Mouse (Mus musculus) testis, adult 2 months (tissue): ENCODE data around the gene Gnaq. TPM values are rescaled to one million over a fixed set of nuclear protein-coding genes. Genes with fewer than 3 reads are reported as not detected.

Source experiments
- H3K27ac ChIP-seq: fragments of 200-500 bp; 2 replicates; pipeline ENCODE4 v1.5.1; 2012; ENCODE audit warnings: low read depth, low read length; ENCODE audit not compliant: control insufficient read depth, insufficient read depth
- H3K27me3 ChIP-seq: fragments of 200-500 bp; 2 replicates; pipeline ENCODE4 v1.6.1; 2012; ENCODE audit warnings: mild to moderate bottlenecking, low read length, moderate library complexity; ENCODE audit not compliant: control insufficient read depth, insufficient read depth
- H3K36me3 ChIP-seq: fragments of 200-500 bp; 2 replicates; pipeline ENCODE4 v1.6.1; 2012; ENCODE audit warnings: mild to moderate bottlenecking, low read length; ENCODE audit not compliant: control insufficient read depth, insufficient read depth
- H3K4me1 ChIP-seq: fragments of 200-500 bp; 2 replicates; pipeline ENCODE4 v1.6.1; 2012; ENCODE audit warnings: low read length; ENCODE audit not compliant: control insufficient read depth, insufficient read depth
- H3K4me3 ChIP-seq: fragments of 200-500 bp; 2 replicates; pipeline ENCODE4 v1.5.1; 2012; ENCODE audit warnings: low read depth, mild to moderate bottlenecking, low read length, moderate library complexity, mixed read lengths; ENCODE audit not compliant: control insufficient read depth
- CTCF ChIP-seq: fragments of 200-500 bp; IDR thresholded peaks from 2 replicates; pipeline ENCODE4 v1.5.1; 2012; ENCODE audit warnings: low read depth, mild to moderate bottlenecking, inconsistent platforms, low read length, moderate library complexity; ENCODE audit not compliant: control insufficient read depth, insufficient read depth, insufficient replicate concordance
- POLR2A ChIP-seq: fragments of 200-500 bp; IDR thresholded peaks from 2 replicates; pipeline ENCODE4 v1.6.1; 2012; ENCODE audit warnings: low read depth, mild to moderate bottlenecking, inconsistent platforms, low read length, moderate library complexity; ENCODE audit not compliant: control insufficient read depth
- polyA plus RNA-seq: library from polyadenylated mRNA; depleted of rRNA; stranded (reverse); fragments of >200 nt; gene quantifications from 2 replicates; pipeline ENCODE4 v1.2.3, GENCODE M21; 2012

The Gnaq gene
- polyA plus RNA-seq, 1 experiment: 5.5 TPM

DNA sequence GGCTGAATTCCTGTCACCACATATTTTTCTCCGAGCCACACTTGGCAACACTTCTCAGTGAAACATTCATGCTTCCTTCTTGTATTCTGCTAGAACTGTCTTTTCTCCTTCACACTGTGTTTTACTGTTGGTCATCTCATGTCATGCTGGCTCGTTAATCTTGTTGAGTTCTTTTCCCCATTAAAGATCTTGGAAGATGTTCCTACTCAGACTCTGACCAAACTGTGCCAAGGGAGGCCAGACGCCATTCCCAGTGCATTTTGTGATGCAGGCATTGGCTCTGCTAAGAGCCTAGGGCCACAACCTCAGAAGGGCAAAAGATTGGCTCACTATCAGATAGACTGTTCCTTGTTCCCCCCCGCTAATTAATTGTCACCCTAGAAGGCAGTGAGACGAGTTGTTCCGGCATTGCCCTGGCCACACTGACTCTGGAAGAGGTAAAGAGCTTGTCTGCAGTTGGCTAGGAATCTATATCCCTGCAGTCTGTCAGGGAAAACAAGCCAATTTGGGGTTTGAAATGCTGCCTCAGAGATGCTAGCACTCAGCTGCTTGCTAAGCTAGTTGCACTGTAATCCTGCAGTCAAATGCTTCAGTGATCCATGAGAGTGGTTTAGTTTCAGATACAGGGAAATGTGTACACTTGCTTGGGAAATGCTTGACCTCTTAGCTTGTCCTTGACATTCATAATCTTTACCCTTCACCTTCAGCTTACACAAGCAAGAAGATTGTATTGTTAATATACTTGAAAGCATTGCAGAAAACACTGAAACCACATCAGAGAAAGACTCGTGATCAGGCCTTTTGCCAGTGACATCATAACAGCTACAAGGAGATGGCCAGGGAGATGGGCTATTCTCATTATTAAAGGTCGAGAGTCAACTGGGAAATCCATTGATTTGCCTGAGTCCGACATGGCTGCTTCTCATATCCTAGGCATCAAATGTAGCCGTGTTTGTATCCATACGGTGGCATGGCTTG is 152.7 kb downstream of the Gnaq start:
- TF ChIP-seq POLR2A: no peak
- no peak for TF ChIP-seq CTCF
- Histone ChIP-seq H3K27ac (no peak overlapping the region), H3K4me3 (no peak overlapping the region), H3K36me3 (no peaks in the 10 kb centered on the region), H3K4me1 (no peaks in the 10 kb centered on the region; the same call in 1 of the 2 replicates), H3K27me3 (no peaks in the 10 kb centered on the region)

DNA sequence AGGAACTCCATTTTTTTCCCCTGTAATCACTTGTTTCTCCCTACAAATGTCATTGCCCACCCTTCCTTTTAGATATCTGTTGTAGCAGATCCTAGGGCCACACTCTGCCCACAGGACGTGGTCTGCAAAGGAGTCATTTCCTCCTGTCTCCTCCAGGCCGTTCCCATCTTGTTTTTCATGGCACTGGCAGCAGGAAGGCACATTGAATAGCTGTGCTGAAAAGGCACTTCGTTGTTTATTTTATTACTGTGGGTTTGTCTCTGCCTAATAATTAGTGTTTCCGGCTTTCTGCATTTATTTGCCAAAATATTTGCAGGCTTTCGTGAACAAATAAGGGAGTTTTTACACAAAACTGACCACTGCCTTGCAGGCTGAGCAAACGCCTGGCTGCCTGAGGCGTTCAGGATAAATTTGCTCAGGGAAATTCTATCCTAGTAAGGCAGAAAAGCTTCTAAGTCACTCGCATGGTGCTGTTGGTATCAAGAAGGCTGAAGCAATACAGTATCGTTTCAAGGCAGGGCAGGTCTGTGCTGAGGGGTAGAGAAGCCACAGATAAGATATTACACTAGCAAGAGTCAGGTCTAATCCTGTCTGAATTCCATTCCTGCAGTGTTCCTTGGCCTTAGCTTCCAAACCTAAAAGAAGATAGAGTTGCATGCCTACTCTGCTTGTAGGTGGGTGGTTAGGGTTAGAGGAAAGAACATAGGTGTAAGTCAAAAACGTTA is 154.0 kb downstream of the Gnaq start:
- TF ChIP-seq CTCF (no peak), POLR2A (no peak)
- H3K4me1 ChIP-seq: no peaks in the 10 kb centered on the region; the same call in 1 of the 2 replicates
- no peak overlapping the region for H3K4me3 ChIP-seq
- H3K36me3 ChIP-seq: no peaks in the 10 kb centered on the region
- H3K27me3 ChIP-seq: no peaks in the 10 kb centered on the region
- no peak overlapping the region for H3K27ac ChIP-seq

DNA sequence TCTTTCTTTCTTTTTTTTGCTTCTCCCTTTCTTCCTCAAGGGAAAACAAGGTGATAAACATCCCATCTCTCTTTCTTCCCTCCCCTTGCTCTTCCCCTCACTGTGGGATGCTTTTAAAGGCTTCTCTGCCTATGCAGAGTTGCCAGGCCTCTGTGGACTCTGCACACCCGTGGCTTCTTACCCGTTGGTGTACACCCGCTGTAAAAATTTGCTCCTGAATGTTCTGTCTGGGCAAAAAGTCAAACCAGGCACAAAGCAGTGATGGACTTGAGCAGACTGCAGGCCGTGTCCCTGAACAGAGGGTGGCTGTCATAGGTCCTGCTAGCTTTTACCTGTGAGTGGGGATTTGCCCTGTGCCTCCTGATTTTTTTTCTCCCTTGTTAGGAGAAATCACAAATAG is 154.7 kb downstream of the Gnaq start:
- TF ChIP-seq POLR2A: no peak
- no peak for TF ChIP-seq CTCF
- H3K27me3 ChIP-seq: no peaks in the 10 kb centered on the region
- no peak overlapping the region for H3K4me3 ChIP-seq
- H3K4me1 ChIP-seq: no peaks in the 10 kb centered on the region; the same call in 1 of the 2 replicates
- H3K27ac ChIP-seq: no peak overlapping the region
- no peaks in the 10 kb centered on the region for H3K36me3 ChIP-seq

DNA sequence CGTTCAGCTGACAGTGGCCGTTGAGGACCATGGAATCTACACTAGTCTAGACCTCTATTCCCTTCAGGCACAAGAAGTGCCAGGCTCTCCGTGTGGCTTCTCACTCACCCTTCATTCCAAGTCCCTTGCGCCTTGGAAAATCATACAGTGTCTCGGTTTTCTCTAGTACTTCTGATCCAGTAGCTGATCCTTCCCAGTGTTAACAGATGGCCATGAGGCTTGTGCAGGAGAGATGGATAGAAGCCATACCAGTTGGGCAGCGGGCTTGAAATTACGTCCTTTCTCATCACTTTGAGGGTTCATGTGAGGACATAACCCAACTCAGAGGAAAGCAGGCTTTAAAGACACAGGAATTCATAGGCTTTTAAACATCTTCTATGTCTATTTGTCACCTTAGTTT is 155.3 kb downstream of the Gnaq start:
- H3K27me3 ChIP-seq: no peaks in the 10 kb centered on the region
- H3K4me1 ChIP-seq: no peaks in the 10 kb centered on the region; the same call in 1 of the 2 replicates
- no peak overlapping the region for H3K4me3 ChIP-seq
- H3K36me3 ChIP-seq: no peaks in the 10 kb centered on the region
- TF ChIP-seq CTCF (no peak), POLR2A (no peak)
- H3K27ac ChIP-seq: no peak overlapping the region

DNA sequence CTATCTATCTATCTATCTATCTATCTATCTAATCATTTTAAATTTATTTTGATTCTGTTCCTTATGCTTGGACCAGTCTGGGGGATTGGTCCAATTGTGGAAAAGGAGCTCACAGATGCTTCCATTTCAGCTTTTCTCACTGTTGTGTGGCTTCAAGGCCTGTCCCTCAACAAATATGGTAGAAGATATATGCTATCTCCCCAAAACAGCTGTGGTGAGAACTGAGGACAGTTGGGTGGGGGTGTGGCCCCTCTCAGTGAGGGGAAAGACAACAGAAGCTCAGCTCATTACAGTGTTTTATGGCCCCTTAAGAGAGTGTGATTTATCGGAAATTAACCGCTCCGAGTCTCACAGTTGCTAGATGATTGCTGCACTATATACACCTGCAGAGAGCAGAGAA is 158.5 kb downstream of the Gnaq start:
- H3K27me3 ChIP-seq: no peaks in the 10 kb centered on the region
- no peak overlapping the region for H3K4me3 ChIP-seq
- no peak overlapping the region for H3K27ac ChIP-seq
- H3K4me1 ChIP-seq: no peaks in the 10 kb centered on the region; the same call in 1 of the 2 replicates
- no peak for TF ChIP-seq CTCF
- no peak for TF ChIP-seq POLR2A
- H3K36me3 ChIP-seq: no peaks in the 10 kb centered on the region

DNA sequence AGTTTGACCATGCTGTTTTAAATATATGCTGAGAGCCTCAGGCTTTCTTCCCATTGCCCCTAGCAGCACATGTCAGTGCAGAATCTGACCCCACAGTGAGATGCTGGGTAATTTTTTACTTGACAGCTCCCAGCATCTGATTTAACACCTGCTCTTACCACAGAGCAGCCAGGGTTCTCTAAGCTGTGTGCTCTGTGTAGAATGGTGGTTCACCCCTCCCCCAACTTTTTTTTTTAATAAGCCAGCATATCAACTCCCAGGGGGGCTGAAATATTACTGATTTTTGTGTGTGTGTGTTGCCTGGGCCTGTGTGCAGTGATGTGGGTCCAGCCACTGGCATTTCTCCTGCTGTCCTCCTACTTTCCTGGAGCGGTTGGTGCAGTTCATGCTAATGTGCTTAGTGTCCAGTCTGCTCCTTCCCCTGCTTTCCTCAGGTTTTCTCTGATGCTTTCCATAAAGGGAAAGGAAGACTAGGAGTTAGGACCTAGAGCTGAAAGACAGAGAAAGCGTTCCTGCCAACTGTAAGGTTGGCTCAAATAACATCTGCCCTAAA is 159.5 kb downstream of the Gnaq start:
- no peaks in the 10 kb centered on the region; the same call in 1 of the 2 replicates for H3K4me1 ChIP-seq
- no peak overlapping the region for H3K27ac ChIP-seq
- H3K27me3 ChIP-seq: no peaks in the 10 kb centered on the region
- H3K36me3 ChIP-seq: no peaks in the 10 kb centered on the region
- no peak overlapping the region for H3K4me3 ChIP-seq
- TF ChIP-seq POLR2A (no peak), CTCF (no peak)

DNA sequence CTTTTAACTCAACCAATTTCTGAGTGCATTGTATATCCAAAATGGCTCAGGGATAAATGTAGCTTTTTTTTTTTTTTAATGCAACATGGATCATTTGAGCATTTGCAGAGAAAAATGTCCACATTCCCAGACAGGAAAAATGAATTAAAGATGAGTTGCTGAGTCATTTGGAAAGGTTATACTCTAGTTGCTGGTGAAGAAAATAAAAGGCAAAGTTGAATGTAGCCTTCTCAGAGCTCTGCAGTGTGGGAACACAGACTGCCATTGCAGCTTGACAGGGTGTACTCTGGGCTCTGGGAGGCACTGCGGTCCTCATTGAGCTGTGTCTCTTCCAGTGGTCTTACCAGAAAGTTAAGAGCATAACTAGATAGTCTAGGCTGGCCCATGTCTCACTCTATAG is 160.3 kb downstream of the Gnaq start:
- TF ChIP-seq POLR2A (no peak), CTCF (no peak)
- H3K4me3 ChIP-seq: no peak overlapping the region
- H3K27ac ChIP-seq: no peak overlapping the region
- H3K36me3 ChIP-seq: no peaks in the 10 kb centered on the region
- no peaks in the 10 kb centered on the region for H3K27me3 ChIP-seq
- H3K4me1 ChIP-seq: no peaks in the 10 kb centered on the region
